Mouse (Mus musculus) kidney, adult 8-10 months (tissue): ENCODE measurements at regions not wholly inside any gene's neighbourhood (a gene's known extent, or its start where the extent isn't known, plus 50 kb on each side); places are given as distances from the start of the nearest gene placed in this dataset.
"Not testable (repeated sequence)": the region's sequence is repeated elsewhere in the genome, so short reads cannot be mapped to it uniquely, and the experiment has no call there.

Source experiments
- DNase-seq, 2 experiments: peaks; one replicate each; pipeline ENCODE4 v3.0.0; 2022

GRCm38 (mm10) chr2:149203896-149204295 lies 186.9 kb upstream of the Gm10750 start:
- DNase-seq = no peak

GRCm38 (mm10) chr2:149195736-149196135 lies 178.7 kb upstream of the Gm10750 start:
- DNase-seq = no peak

- DNase-seq = peak; percentile 0 to 12
Measured at GRCm38 (mm10) chr2:149158434-149158833, 141.4 kb upstream of the Gm10750 start.

- DNase-seq = not testable (repeated sequence)
Measured at GRCm38 (mm10) chr2:149109551-149109950, 92.5 kb upstream of the Gm10750 start.

- no peak for DNase-seq
Measured at GRCm38 (mm10) chr2:149092146-149092545, 75.1 kb upstream of the Gm10750 start.
